Comparison of ENCODE assay signal across 22 mouse cellular contexts in the genomic region with DNA sequence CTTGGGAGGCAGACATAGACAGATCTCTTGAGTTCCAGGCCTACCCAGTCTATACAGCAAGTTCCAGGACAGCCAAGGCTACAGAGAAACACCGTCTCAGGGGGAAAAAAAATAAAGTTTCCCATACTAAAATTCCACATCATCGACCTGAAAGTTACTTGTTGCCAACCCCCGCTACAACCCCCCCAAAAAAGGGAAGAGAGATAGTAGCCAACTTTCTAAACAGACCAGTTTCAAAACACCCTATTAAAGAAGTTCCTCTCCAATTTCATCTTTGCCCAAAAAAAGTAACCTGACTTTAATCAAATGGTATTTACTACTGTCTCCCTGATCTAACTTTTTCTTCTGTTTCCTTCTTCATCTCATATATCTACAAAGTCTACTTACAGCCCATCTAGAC.
"Had no signal": no experiment of that assay in that cellular context is flagged by ENCODE, and none has a peak within 500 bp of the region (broad histone marks: within the 10 kb centered on the region; RNA-seq: fewer than 3 reads in every experiment).

No protein-coding gene starts in this region.

- DNase-seq: liver, embryonic 13.5 days; liver, postnatal 0 days; lung, adult 2 months; lung, postnatal 14 days; lung, postnatal 36 days; midbrain, embryonic 14.5 days; retina, postnatal 1 day; right cerebral cortex, adult 18-20 months; right cerebral cortex, postnatal 25 days; right cerebral cortex, postnatal 4 days; spleen, adult 18-20 months; thymus, adult 18-20 months; thymus, postnatal 25 days; thymus, postnatal 4 days had no signal

- H3K27me3 ChIP-seq: liver, embryonic 13.5 days; liver, embryonic 15.5 days; lung, embryonic 15.5 days; midbrain, embryonic 12.5 days; neural tube, embryonic 12.5 days had no signal

- H3K4me1 ChIP-seq: lung, embryonic 15.5 days; midbrain, embryonic 10.5 days; neural tube, embryonic 12.5 days had no signal

- H3K9me3 ChIP-seq: liver, embryonic 13.5 days; liver, embryonic 15.5 days; lung, embryonic 15.5 days; midbrain, embryonic 10.5 days; midbrain, embryonic 12.5 days; neural tube, embryonic 12.5 days had no signal

- H3K4me3 ChIP-seq: liver, embryonic 13.5 days; liver, embryonic 15.5 days; lung, embryonic 15.5 days; midbrain, embryonic 10.5 days; midbrain, embryonic 12.5 days; neural tube, embryonic 12.5 days had no signal

- ATAC-seq: liver, postnatal 0 days; lung, postnatal 0 days; midbrain, embryonic 16.5 days had no signal

- H3K9ac ChIP-seq: liver, embryonic 13.5 days; liver, embryonic 15.5 days; liver, postnatal 0 days; lung, embryonic 15.5 days; midbrain, embryonic 12.5 days; neural tube, embryonic 12.5 days had no signal

- H3K27ac ChIP-seq: liver, embryonic 13.5 days; liver, embryonic 15.5 days; lung, embryonic 15.5 days; macrophage; midbrain, embryonic 10.5 days; midbrain, embryonic 12.5 days; neural tube, embryonic 12.5 days had no signal

- H3K4me2 ChIP-seq: liver, embryonic 13.5 days; liver, embryonic 15.5 days; lung, embryonic 15.5 days; midbrain, embryonic 12.5 days; neural tube, embryonic 12.5 days had no signal
